Mouse (Mus musculus) intestine, embryonic 14.5 days (tissue): Measurements from ENCODE around the gene Bcdin3d. TPM values are rescaled to one million over a fixed set of nuclear protein-coding genes. Genes with fewer than 3 reads are reported as not detected.

Source experiments
- ATAC-seq: fragments of 200-750 bp; cut with Nextera tagmentation; replicated peaks from 2 replicates; pipeline ENCODE4 v1.8.0; 2017; ENCODE audit warnings: low read depth, moderate number of reproducible peaks, moderate TSS enrichment, moderate library complexity; ENCODE audit not compliant: low FRiP score, low TSS enrichment
- DNase-seq: peaks from one replicate; pipeline ENCODE4 v3.0.0-alpha.2; 2018; ENCODE audit warnings: low spot score
- H3K27ac ChIP-seq: fragments of 300-500 bp; sonication (generic); 2 replicates; pipeline ENCODE4 v1.5.1; 2014; ENCODE audit warnings: low read depth, mild to moderate bottlenecking, control low read depth
- H3K27me3 ChIP-seq: fragments of 300-500 bp; sonication (generic); replicated peaks from 2 replicates; pipeline ENCODE4 v1.6.1; 2014; ENCODE audit warnings: low read length, control low read depth; ENCODE audit not compliant: control insufficient read depth, insufficient read depth
- H3K36me3 ChIP-seq: fragments of 300-500 bp; sonication (generic); 2 replicates; pipeline ENCODE4 v1.6.1; 2014; ENCODE audit warnings: low read length, control low read depth; ENCODE audit not compliant: control insufficient read depth, insufficient read depth
- H3K4me1 ChIP-seq: fragments of 300-500 bp; sonication (generic); replicated peaks from 2 replicates; pipeline ENCODE4 v1.6.1; 2014; ENCODE audit warnings: low read length, control low read depth, mixed read lengths; ENCODE audit not compliant: control insufficient read depth, insufficient read depth
- H3K4me2 ChIP-seq: fragments of 300-500 bp; sonication (generic); 2 replicates; pipeline ENCODE4 v1.6.1; 2014; ENCODE audit warnings: low read length
- H3K4me3 ChIP-seq: fragments of 300-500 bp; sonication (generic); 2 replicates; pipeline ENCODE4 v1.5.1; 2014; ENCODE audit warnings: low read depth, low read length, control low read depth, mixed read lengths
- H3K9ac ChIP-seq: fragments of 300-500 bp; sonication (generic); 2 replicates; pipeline ENCODE4 v1.6.1; 2014; ENCODE audit warnings: mild to moderate bottlenecking, low read length
- H3K9me3 ChIP-seq: fragments of 300-500 bp; sonication (generic); 2 replicates; pipeline ENCODE4 v1.6.1; 2016; ENCODE audit warnings: low read length, control low read depth; ENCODE audit not compliant: control insufficient read depth
- WGBS: fragments of 180-500 bp; shearing (Covaris S2); extraction: QIAGEN DNeasy Blood & Tissue Kit; methylation state at CpG from one replicate; pipeline ENCODE4 v1.1.7; 2014; 5-methylcytosine and 5-hydroxymethylcytosine counted together
- polyA plus RNA-seq: library from polyadenylated mRNA; unstranded; fragments of >200 nt; fragmentation: Nextera tagmentation; extraction: Ambion mirVana; gene quantifications from 2 replicates; pipeline ENCODE4 v1.2.1, GENCODE M21; 2014

Gene Bcdin3d
- polyA plus RNA-seq, 1 experiment from 2014 or later = 12.4 TPM

DNA sequence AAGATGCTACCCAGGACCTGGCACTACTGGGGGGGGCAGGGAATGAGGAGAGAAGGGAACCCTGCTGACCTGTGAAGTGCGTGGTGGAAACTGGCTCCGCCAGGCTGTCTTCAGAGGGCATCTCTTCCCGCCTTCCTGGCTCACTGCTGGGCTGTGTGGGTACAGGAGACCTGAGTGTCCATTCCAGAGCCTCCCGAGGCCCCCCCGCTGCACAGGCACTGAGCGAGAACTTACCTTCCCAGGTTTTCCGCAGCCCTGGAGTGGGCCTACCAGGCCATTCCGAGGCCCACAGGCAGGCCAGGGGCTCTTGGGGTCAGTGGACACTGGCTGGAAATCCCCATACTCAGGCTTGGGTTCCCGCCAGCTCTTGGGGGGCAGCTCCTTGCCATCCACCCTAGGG, 50.6 kb downstream of the Bcdin3d start:
- DNase-seq (no peak), ATAC-seq (no peak)
- Histone ChIP-seq H3K9me3 (no peaks in the 10 kb centered on the region), H3K4me1 (peaks cover 16% of the 10 kb centered on the region; the same call in 1 of the 2 replicates), H3K36me3 (peaks cover 56% of the 10 kb centered on the region), H3K4me2 (no peak overlapping the region), H3K9ac (no peak overlapping the region), H3K4me3 (no peak overlapping the region), H3K27ac (no peak overlapping the region), H3K27me3 (no peaks in the 10 kb centered on the region)
- 93% methylated on average over 9 of the region's 9 CpGs for WGBS

- DNase-seq = no peak
- no peak overlapping the region for H3K27ac ChIP-seq
- H3K4me1 ChIP-seq = peaks cover 16% of the 10 kb centered on the region; the same call in 1 of the 2 replicates
- no peak overlapping the region for H3K4me2 ChIP-seq
- H3K27me3 ChIP-seq = no peaks in the 10 kb centered on the region
- H3K36me3 ChIP-seq = peaks cover 52% of the 10 kb centered on the region
- no peaks in the 10 kb centered on the region for H3K9me3 ChIP-seq
- H3K4me3 ChIP-seq = no peak overlapping the region
- ATAC-seq = no peak
- 91% methylated on average over 10 of the region's 10 CpGs for WGBS
- H3K9ac ChIP-seq = no peak overlapping the region
These were observed 51.4 kb downstream of the Bcdin3d start for GRCm38 (mm10) chr15:99423131-99423530.

DNA sequence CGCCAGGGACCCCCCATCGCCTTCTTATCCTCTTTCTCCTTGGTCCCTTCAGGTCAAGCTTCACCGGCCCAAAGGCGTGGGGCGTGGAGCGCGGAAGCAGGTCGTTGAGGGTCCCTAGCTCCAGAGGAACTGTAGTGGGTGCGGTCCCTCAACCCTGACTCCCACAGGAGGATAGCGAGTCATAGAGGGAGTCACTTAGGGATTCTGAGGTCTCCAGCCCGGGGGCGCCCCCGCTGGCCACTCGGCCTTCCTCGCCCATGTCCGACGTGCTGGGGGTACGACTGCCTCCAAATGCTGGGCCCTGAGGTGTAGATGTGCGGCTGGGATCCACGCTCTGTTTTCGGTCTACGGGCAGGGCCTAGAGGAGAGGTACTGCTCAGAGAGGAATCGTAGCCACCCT, 52.0 kb downstream of the Bcdin3d start:
- peaks cover 47% of the 10 kb centered on the region for H3K36me3 ChIP-seq
- no peak overlapping the region for H3K4me3 ChIP-seq
- H3K9ac ChIP-seq = no peak overlapping the region
- no peaks in the 10 kb centered on the region for H3K27me3 ChIP-seq
- 94% methylated on average over 23 of the region's 23 CpGs for WGBS
- ATAC-seq (no peak), DNase-seq (no peak)
- H3K4me1 ChIP-seq = peaks cover 16% of the 10 kb centered on the region; the same call in 1 of the 2 replicates
- H3K9me3 ChIP-seq = no peaks in the 10 kb centered on the region
- H3K4me2 ChIP-seq = no peak overlapping the region
- peak overlapping the region; percentile 90; the same call in 1 of the 2 replicates for H3K27ac ChIP-seq

DNA sequence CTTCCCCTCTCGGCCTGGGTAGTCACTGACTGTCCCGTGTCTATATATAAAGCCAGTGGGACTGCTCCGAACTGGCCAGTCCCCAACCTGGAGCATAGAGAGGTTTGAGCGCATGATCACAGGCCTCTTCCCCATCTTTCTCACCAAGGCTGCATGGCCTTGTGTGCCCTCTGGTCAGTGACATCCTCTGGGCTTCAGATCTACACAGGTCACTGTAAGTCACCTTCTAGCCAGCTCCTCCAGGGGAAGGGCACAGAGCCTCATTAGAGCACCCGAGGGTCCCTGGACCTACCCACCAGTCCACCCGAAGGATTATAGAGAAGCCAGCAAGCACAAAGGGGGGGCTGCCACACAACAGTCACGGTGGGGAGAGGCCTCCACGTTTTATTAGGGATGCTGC, 52.9 kb downstream of the Bcdin3d start:
- Histone ChIP-seq H3K36me3 (peaks cover 38% of the 10 kb centered on the region), H3K9ac (no peak overlapping the region), H3K4me1 (peaks cover 16% of the 10 kb centered on the region; the same call in 1 of the 2 replicates), H3K4me3 (no peak overlapping the region), H3K27ac (peak overlapping the region; percentile 90), H3K27me3 (no peaks in the 10 kb centered on the region), H3K4me2 (no peak overlapping the region), H3K9me3 (no peaks in the 10 kb centered on the region)
- no peak for DNase-seq
- ATAC-seq = no peak
- WGBS = 77% methylated on average over 8 of the region's 8 CpGs

GRCm38 (mm10) chr15:99421152-99421551, 53.4 kb downstream of the Bcdin3d start:
- DNase-seq (no peak), ATAC-seq (no peak)
- no peaks in the 10 kb centered on the region for H3K27me3 ChIP-seq
- H3K36me3 ChIP-seq = peaks cover 33% of the 10 kb centered on the region
- no peaks in the 10 kb centered on the region for H3K9me3 ChIP-seq
- no peak overlapping the region for H3K9ac ChIP-seq
- 64% methylated on average over 9 of the region's 9 CpGs for WGBS
- peaks cover 16% of the 10 kb centered on the region; the same call in 1 of the 2 replicates for H3K4me1 ChIP-seq
- H3K4me2 ChIP-seq = peak overlapping the region; percentile 42
- H3K4me3 ChIP-seq = no peak overlapping the region
- H3K27ac ChIP-seq = peak overlapping the region; percentile 90

DNA sequence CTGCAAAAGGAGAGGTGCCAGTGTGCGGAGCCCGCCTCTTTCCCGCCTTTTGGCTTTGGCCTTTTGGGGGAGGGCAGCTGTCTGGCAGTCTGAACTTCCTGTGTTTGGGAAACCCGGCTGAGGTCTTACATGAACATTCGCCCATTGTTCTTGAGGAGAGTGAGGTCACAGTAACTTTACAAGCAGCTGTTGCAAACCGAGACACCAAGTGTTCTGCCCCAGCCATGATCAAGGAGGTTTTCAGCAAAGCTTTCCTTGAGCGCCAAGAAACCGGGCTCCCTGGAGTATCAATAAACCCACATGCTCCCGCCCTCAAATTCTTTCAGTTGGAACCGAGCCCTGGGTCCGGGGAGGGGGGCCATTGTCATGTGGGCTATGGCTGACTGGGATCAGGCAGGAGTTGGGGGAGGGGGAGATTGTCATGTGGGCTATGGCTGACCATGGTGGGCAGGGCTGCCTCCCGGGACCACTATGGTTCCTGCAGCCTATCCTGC, 54.0 kb downstream of the Bcdin3d start:
- H3K27me3 ChIP-seq = no peaks in the 10 kb centered on the region
- peak overlapping the region; percentile 90 for H3K27ac ChIP-seq
- ATAC-seq (peak; percentile 50), DNase-seq (peak; percentile 84)
- H3K9me3 ChIP-seq = no peaks in the 10 kb centered on the region
- 0 out of 2 replicates have a peak overlapping the region, but pooled peaks have one; percentile 10 for H3K9ac ChIP-seq
- peak overlapping the region; percentile 42 for H3K4me2 ChIP-seq
- no peak overlapping the region for H3K4me3 ChIP-seq
- WGBS = 8% methylated on average over 12 of the region's 12 CpGs
- peaks cover 27% of the 10 kb centered on the region for H3K36me3 ChIP-seq
- H3K4me1 ChIP-seq = peaks cover 16% of the 10 kb centered on the region; the same call in 1 of the 2 replicates

- 16% methylated on average over 5 of the region's 5 CpGs for WGBS
- Histone ChIP-seq H3K36me3 (peaks cover 24% of the 10 kb centered on the region), H3K4me1 (peaks cover 16% of the 10 kb centered on the region; the same call in 1 of the 2 replicates), H3K9ac (no peak overlapping the region), H3K4me2 (peak overlapping the region; percentile 42), H3K27me3 (no peaks in the 10 kb centered on the region), H3K9me3 (no peaks in the 10 kb centered on the region), H3K4me3 (no peak overlapping the region), H3K27ac (peak overlapping the region; percentile 90)
- DNase-seq = no peak
- no peak for ATAC-seq
These were observed 54.4 kb downstream of the Bcdin3d start for GRCm38 (mm10) chr15:99420101-99420500.

Other genes with a start within 250 kb of the Bcdin3d start
- 0.39 and 0.51 TPM in 2 replicates for gene Kcnh3, start 249.9 kb downstream of the Bcdin3d start, polyA plus RNA-seq
- 146 and 154 TPM in 2 replicates for gene Mcrs1, start 222.8 kb downstream of the Bcdin3d start, polyA plus RNA-seq
- gene Prpf40b, start 179.6 kb downstream of the Bcdin3d start, polyA plus RNA-seq = 40.6 and 51.1 TPM in 2 replicates
- 0.11 and 0.24 TPM in 2 replicates for gene Fam186b, start 178.8 kb downstream of the Bcdin3d start, polyA plus RNA-seq
- gene Fmnl3, start 104.2 kb downstream of the Bcdin3d start, polyA plus RNA-seq = 15.9 and 19.5 TPM in 2 replicates
- 368 and 370 TPM in 2 replicates for gene Tmbim6, start 81.8 kb downstream of the Bcdin3d start, polyA plus RNA-seq
- gene Nckap5l, start 17.0 kb downstream of the Bcdin3d start, polyA plus RNA-seq = 8.9 and 9.3 TPM in 2 replicates
- gene Faim2, start 53.4 kb upstream of the Bcdin3d start, polyA plus RNA-seq = 0.41 and 0.42 TPM in 2 replicates
- not detected in 2 replicates for gene Aqp2, start 104.3 kb upstream of the Bcdin3d start, polyA plus RNA-seq
- gene Aqp5, start 116.1 kb upstream of the Bcdin3d start, polyA plus RNA-seq = 0.16 and 0.30 TPM in 2 replicates
- gene Aqp6, start 126.7 kb upstream of the Bcdin3d start, polyA plus RNA-seq = not detected in 2 replicates
- gene Racgap1, start 176.9 kb upstream of the Bcdin3d start, polyA plus RNA-seq = 104 and 111 TPM in 2 replicates
- 1.3 and 1.7 TPM in 2 replicates for gene Asic1, start 195.6 kb upstream of the Bcdin3d start, polyA plus RNA-seq
- 39.0 and 42.3 TPM in 2 replicates for gene Smarcd1, start 227.4 kb upstream of the Bcdin3d start, polyA plus RNA-seq
- gene Gm17349, start 230.8 kb upstream of the Bcdin3d start, polyA plus RNA-seq = not detected in 2 replicates
- gene Gpd1, start 242.8 kb upstream of the Bcdin3d start, polyA plus RNA-seq = 0.17 and 0.35 TPM in 2 replicates